Mouse (Mus musculus): Measurements from ENCODE around the gene Hist1h3d.
"Not testable (repeated sequence)": the region's sequence is repeated elsewhere in the genome, so short reads cannot be mapped to it uniquely, and the experiment has no call there.

The Hist1h3d gene

DNA sequence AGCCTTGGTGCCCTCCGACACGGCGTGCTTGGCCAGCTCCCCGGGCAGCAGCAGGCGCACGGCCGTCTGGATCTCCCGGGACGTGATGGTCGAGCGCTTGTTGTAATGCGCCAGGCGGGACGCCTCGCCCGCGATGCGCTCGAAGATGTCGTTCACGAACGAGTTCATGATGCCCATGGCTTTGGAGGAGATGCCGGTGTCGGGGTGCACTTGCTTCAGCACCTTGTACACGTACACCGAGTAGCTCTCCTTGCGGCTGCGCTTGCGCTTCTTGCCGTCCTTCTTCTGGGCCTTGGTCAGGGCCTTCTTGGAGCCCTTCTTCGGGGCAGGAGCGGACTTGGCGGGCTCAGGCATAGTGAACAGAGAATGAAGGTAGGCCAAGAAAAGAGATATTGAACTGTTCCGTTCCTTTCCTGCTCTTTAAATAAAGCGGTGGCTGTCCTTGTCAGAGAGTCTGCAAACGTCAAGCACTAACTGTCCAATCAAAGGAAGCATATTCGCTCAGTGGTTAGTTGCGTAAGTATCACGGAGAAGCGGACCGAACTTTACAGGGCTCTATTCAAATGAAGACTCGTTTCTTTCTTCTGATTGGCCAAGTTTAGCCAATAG, 32.5 kb upstream of the Hist1h3d start, which contains the start of gene Hist1h2bh:
Gene Hist1h2bh (minus strand): TSS at position 394 of the 609 bp plus-strand sequence.
- DNase-seq: peak; percentile 93

DNA sequence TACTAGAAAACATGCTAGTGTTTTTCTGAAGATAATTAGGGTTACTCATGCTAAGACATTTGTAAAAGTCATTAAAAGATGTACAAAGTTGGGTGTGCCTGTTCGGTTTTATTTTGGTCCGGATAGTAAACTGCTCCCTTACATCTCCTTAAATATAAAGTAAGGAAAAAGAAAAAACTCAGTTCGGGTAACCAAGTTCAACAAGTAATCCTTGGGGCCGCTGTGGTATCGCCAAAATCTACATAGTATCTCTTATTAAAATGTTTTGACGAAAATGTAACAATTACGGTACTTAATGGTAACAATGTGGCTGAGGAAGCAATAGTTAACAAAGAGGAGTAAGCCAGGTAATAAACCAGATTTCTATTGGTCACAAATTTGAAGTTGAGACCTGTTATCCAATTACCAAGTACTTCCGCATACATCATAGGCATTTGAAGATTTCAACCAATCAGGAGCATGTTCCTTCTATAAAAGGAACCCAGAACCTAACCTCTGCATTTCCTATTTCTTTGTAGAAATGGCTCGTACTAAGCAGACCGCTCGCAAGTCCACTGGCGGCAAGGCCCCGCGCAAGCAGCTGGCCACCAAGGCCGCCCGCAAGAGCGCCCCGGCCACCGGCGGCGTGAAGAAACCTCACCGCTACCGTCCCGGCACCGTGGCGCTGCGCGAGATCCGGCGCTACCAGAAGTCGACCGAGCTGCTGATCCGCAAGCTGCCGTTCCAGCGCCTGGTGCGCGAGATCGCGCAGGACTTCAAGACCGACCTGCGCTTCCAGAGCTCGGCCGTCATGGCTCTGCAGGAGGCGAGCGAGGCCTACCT, 31.4 kb upstream of the Hist1h3d start, which contains the start of gene Hist1h3f:
Gene Hist1h3f (plus strand): TSS at position 88 of the 822 bp plus-strand sequence.
- DNase-seq: peak; percentile 94

DNA sequence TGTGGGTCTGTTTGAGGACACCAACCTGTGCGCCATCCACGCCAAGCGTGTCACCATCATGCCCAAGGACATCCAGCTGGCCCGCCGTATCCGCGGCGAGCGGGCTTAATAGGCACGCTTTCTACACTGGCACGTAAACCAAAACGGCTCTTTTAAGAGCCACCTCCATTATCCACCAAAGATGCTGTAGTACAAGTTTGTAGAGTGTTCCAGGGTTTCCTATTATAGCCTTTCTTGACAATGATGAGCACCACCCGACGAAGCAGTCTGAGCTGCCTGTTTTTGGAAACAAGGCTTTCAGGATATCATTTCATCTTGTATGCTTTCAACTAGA, 30.8 kb upstream of the Hist1h3d start:
- not testable (repeated sequence) for DNase-seq

- DNase-seq: no peak
These were observed 28.9 kb upstream of the Hist1h3d start for GRCm38 (mm10) chr13:23546694-23547093.

GRCm38 (mm10) chr13:23550761-23551145, 24.8 kb upstream of the Hist1h3d start:
- DNase-seq: peak; percentile 55

GRCm38 (mm10) chr13:23551146-23551834, 24.3 kb upstream of the Hist1h3d start, which contains the start of gene Hist1h4f:
Hist1h4f (minus strand) TSS chr13:23551648.
- peak; percentile 95 for DNase-seq

DNA sequence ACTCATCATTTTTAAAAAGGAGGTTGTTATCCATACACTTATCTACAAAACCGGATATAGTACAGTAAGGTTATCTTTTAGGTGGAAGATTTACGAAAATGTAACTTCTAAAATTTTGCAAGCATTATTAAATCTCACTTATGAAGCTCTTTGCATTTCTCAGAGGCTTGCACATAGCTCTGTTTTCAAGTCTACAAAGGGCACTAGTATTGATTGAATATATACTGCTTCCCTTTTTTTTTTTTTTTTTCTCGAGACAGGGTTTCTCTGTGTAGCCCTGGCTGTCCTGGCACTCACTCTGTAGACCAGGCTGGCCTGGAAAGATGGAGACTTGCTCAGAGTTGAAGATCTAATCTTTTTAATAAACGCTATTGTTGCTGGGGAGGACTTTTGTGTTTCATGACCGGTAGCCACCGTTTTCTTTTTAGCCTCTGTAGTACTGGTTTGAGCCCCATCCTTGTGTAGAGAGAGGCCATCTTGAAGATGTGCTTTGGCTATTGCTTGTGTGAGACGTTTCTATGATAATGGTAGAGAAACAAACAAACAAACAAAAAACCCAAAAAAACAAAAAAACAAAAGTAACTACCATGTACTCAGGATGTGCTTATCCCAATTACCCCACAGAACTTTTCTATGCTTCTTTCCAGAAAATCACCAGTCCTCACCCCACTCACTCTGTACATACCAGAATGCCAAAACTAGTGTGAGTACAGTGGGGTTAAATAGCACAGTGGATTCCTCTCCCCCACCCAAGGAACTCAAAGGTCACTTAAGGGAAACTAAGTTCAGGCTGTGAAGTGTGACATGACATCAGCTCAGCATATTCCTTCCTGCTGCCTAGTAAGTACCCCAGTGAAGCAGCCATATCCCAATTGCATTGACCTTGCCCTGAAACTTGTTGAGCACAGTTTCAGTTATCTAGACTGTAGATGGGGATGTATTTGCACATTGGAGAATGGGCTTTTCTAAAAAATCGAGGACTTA, 23.3 kb upstream of the Hist1h3d start:
- no peak for DNase-seq

DNA sequence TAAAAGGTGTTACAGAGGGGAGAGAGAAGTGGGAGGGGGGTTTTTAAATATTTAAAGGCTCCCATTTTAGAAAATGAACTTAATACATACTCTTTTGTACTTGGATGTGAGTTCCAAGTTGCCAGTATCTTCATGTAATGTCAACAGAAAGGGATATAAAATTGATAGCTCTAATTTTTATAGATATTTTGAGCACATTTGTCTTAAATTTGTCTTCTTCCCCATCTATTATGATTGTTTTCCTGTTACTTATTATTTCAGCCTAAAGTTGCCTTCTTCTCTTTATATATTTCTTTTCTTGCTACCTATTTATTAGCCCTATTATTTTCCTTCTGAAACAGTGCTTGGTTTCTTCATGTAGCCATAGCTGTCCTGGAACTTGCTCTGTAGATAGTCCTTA, 22.6 kb upstream of the Hist1h3d start, which contains the start of gene Hist1h1d:
Gene Hist1h1d (plus strand): TSS at position 301 of the 400 bp plus-strand sequence.
- no peak for DNase-seq

- peak; percentile 25 for DNase-seq
These were observed 21.2 kb upstream of the Hist1h3d start for GRCm38 (mm10) chr13:23554393-23554792.

DNA sequence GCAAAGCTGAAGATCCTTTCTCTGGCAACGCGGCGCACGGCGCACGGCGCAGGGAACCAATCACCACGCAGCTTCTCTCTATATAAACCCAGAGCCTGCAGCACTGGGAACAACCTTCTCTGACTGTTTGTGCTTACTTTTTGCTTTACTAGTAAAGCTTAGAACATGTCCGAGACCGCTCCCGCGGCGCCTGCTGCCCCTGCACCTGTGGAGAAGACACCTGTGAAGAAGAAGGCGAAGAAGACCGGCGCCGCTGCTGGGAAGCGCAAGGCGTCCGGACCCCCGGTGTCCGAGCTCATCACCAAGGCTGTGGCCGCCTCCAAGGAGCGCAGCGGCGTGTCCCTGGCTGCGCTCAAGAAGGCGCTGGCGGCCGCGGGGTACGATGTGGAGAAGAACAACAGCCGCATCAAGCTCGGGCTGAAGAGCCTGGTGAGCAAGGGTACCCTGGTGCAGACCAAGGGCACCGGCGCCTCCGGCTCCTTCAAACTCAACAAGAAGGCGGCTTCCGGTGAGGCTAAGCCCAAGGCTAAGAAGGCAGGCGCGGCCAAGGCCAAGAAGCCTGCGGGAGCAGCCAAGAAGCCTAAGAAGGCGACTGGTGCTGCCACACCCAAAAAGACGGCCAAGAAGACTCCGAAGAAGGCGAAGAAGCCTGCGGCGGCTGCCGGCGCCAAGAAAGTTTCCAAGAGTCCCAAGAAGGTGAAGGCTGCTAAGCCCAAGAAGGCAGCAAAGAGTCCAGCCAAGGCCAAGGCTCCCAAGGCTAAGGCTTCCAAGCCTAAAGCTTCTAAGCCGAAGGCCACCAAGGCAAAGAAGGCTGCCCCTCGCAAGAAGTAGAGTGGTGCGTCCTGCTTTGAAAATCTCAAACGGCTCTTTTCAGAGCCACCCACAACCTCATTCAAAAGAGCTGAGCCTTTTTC, 20.4 kb upstream of the Hist1h3d start:
- peak; percentile 93 for DNase-seq

GRCm38 (mm10) chr13:23555839-23556416, 19.6 kb upstream of the Hist1h3d start:
- peak; percentile 92 for DNase-seq

DNA sequence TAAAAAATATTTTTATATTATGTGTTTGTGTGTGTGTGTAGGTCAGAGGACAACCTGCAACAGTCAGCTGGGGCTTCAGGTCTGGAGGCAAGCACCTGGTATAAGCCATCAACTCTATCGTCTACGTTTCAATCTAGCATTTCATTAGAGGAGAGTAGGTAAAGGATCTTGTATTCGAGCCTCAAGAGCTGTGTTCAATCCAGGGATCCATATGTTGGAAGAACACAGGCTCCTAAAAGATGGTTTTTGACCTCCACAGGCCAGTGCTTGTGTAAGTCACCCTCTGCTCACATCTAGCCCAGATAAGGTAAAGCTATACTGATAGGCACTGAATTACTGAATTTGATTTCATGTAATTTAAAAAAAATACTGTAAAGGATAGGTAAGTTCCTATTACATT, 18.7 kb upstream of the Hist1h3d start:
- no peak for DNase-seq

DNA sequence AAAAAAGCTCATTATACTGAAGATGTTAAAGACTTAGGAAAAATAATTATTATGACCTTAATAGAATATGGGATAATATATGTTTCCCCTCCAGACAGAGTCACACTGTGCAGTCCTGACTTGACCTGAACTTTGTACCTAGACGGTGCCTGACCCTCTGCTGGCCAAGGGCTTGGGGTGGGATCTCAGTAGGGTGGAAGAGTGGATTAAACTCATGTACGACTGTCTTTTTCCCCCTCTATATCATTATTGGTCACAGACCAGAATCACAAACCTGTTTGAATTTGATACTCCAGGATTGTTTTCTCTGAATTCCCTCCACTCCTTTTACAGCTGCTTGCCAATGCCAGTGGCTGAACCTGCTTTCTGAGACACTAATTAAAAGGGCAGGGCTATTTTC, 14.9 kb upstream of the Hist1h3d start:
- DNase-seq: not testable (repeated sequence)

- not testable (repeated sequence) for DNase-seq
These were observed 14.1 kb upstream of the Hist1h3d start for GRCm38 (mm10) chr13:23561531-23561882.

DNA sequence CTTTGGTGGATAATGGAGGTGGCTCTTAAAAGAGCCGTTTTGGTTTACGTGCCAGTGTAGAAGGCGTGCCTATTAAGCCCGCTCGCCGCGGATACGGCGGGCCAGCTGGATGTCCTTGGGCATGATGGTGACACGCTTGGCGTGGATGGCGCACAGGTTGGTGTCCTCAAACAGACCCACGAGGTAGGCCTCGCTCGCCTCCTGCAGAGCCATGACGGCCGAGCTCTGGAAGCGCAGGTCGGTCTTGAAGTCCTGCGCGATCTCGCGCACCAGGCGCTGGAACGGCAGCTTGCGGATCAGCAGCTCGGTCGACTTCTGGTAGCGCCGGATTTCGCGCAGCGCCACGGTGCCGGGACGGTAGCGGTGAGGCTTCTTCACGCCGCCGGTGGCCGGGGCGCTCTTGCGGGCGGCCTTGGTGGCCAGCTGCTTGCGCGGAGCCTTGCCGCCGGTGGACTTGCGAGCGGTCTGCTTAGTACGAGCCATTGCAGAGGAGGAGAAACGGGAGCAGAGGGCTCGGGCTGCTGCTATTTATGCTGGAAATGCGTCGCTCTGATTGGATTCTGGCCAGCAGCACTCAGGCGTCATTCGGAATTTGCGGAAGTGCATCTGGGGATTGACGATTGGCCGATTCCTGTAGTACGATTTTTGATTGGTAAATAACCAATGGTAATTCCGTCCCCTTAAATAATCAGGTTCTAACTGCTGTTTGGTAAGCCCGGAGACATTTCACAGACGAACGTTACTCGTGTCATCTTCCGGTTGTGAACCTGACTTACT, 13.5 kb upstream of the Hist1h3d start, which contains the start of gene Hist1h3e:
Gene Hist1h3e (minus strand): TSS at position 487 of the 777 bp plus-strand sequence.
- DNase-seq: peak; percentile 96

DNA sequence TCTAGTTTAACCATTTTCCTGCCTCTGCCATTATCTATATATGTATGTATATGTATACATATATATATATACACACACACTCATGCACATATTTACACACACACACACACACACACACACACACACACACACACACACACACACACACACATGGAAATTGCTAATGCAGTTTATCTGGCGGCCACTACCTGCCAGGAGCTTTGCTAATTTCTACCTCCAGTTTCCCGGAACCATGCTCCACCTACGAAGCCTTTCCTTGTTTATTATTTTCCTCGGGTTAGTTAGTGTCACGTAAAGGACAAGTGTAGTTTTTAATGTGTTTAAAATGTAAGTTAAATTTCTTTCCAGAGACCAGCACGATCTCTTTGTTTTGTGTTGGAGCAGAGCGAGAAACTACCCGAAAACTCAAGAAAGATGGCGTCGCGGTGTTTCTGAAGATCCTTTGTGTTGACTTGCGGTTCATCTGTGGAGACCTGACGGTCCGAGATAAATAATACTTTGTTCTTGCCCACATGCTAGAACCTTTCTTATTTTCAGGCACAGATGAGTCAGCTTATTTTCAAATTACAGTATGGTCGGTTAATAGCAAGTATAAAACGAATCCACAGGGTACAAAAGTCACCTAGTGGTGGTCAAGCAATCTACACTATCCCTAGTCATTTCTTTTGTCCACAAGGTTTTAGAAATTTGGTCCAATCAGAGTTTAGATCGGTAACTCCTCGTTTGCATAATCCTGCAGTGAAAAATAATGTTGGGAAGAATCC, 12.7 kb upstream of the Hist1h3d start:
- DNase-seq: peak; percentile 80

DNA sequence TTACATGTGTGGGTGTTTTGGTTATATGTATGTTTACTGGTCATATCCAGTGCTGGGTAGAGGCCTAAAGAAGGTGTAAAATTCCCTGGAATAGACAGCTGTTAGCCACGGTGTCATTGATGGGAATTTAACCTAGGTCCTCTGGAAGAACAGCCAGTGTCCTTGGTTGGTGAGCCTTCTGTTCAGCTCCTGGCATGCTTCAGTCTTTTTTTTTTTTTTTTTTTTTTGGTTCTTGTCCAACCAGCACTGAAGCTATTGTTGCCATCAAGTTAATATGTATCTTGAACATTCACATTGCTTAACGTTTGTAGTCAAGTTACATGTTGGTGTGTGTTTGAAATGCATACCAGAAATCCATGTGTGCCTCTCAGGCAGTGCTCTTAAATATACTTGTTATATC, 11.1 kb upstream of the Hist1h3d start:
- no peak for DNase-seq

DNA sequence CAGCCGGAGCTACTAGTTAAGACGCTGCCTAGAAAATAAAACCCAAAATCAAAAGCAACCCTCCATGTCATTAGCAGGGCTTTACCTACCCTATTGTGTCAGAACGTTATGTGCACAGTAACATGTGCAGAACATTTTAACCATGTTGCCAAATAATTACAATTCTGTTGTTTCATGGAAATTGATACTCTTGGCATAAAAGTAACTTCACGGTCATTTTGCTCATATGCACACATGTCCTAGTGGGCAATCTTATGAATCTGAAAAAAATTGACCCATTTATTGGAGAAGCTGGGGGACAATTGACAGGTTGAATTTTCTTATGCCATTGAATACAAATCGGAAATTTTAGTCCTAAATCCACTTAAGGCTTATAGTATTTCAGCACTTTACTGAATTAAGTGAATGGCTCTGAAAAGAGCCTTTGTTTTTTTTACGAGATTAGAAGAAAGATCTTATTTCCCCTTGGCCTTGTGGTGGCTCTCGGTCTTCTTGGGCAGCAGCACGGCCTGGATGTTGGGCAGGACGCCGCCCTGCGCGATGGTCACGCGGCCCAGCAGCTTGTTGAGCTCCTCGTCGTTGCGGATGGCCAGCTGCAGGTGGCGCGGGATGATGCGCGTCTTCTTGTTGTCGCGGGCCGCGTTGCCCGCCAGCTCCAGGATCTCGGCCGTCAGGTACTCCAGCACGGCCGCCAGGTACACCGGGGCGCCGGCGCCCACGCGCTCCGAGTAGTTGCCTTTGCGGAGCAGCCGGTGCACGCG, 5.1 kb upstream of the Hist1h3d start:
- peak; percentile 60 for DNase-seq

All from embryo, embryonic 11 days (tissue).